Mouse (Mus musculus) spleen, postnatal 14 days (tissue): ENCODE measurements around the gene Topaz1.
A peak's percentile ranks its signal among the peaks of the same experiment; 100 is the strongest.
"Not testable (repeated sequence)": the region's sequence is repeated elsewhere in the genome, so short reads cannot be mapped to it uniquely, and the experiment has no call there.

Experiments used
- DNase-seq, 2 experiments: peaks; one replicate each; pipeline ENCODE4 v3.0.0; 2021 to 2022; ENCODE audit warnings: low spot score in 2 of 2

The Topaz1 gene

DNA sequence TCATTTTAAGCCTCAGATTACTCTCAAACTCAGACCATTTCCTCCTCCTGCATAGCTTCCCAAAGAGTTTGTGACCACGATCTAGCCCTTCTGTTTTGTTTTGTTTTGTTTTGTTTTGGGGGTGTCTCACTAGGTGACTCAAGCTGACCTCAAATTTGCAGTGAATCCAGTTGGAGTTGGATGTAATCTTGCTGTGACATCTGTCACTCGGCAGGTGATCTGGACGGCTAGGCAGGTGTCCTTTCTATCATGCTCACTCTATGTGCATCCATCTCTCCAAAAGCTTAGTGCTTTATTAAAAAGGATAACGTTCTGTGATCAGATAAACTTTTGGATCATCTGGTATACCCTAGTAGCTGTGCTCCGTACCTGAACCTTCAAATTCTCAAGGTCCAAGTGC is 65.2 kb downstream of the Topaz1 start:
- DNase-seq: no peak

GRCm38 (mm10) chr9:122814775-122815174 is 67.6 kb downstream of the Topaz1 start:
- no peak for DNase-seq

GRCm38 (mm10) chr9:122815239-122815851 is 68.2 kb downstream of the Topaz1 start:
- no peak for DNase-seq

- no peak for DNase-seq
Observed at GRCm38 (mm10) chr9:122823374-122824017, 76.3 kb downstream of the Topaz1 start.

- DNase-seq: no peak
Observed at GRCm38 (mm10) chr9:122826743-122827142, 79.6 kb downstream of the Topaz1 start.

DNA sequence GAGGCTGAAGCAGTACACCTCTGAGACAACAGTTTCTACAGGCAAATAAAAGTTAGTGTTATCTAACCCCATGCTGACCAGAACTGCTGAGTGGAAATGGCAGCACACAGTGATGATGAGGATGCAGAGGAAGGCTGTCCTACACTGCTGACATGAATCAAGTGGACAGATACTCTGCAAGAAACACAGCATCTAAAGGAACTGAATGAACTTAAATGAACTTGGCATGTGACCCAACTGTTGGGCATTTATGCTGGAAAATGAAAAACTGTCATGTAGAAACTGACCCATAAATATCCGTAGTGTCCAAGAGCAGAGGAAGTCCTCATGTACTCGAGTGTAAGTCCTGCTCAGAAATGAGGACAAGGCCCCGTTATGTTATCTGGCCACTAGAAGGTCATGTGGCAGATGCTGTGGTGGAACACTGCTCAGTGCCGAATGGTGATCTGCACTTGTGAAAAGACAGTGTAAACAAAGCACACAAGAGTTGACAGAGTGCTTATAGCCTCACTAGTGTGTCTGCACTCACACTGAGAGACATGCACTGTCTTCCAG is 82.8 kb downstream of the Topaz1 start:
- DNase-seq: no peak

DNA sequence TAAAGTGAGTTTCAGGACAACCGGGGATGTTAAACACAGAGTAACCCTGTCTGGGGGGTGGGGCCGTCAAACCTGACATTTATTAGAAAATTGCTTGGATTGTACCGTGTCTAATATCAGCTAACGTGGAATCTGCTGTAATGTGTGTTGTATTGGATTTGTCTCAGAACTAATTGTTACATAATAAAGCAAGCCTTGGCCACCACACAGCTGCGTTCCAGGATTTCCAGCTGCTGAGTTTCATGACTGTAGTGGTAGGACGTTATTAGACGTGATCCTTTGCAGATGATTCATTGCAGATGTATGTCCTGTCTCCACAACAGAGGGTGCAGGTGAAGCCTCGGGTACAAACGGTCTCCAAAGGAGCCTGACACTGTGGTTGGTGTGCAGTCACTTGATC is 89.0 kb downstream of the Topaz1 start:
- DNase-seq: no peak

GRCm38 (mm10) chr9:122836790-122837189 is 89.6 kb downstream of the Topaz1 start:
- DNase-seq: no peak

GRCm38 (mm10) chr9:122837216-122837615 is 90.1 kb downstream of the Topaz1 start:
- DNase-seq: no peak

- DNase-seq: peak in 1 of 2 experiments; percentile 5
Observed at GRCm38 (mm10) chr9:122837680-122838079, 90.5 kb downstream of the Topaz1 start.

- DNase-seq: no peak
Observed at GRCm38 (mm10) chr9:122843760-122844159, 96.6 kb downstream of the Topaz1 start, which contains the start of gene Gm35549. Gene Gm35549, minus strand, starts transcription at chr9:122844035.

DNA sequence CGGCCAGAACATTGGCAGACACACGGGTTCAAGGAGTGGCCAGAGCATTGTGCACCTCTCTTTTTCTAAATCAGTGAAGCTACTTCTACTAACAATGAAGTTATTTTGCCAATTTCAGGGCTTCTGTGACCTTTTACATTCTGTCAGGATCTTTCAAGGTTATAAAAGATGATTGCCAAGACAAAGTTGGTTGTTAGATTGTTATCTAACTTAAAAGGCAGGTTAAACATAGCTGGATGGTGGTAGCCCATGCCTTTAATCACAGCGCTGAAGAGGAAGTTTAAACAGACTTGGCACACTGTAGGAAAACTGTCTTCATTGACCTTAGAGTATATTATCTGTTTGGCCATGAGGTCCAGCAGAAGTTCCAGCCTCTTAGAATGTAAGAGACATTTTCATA is 98.5 kb downstream of the Topaz1 start:
- no peak for DNase-seq

DNA sequence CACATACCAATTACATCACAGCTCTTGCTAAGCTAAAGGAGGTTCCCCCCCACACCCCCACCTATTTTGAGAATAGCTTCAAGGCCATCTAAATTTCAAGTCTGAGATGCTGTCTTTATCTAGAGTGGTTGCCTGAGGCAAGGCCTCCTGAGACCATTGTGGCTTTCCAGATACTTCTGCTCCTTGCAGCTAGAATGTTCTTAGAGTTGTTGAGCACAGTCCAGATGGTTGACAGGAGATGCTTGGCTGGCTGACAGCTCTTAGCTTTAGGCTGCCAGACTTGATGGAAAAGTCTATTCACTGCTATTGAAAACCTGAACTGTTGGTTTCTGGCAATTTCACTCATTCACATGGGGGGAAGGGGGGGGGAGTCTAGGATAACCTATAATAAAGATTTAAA is 99.0 kb downstream of the Topaz1 start:
- no peak for DNase-seq

DNA sequence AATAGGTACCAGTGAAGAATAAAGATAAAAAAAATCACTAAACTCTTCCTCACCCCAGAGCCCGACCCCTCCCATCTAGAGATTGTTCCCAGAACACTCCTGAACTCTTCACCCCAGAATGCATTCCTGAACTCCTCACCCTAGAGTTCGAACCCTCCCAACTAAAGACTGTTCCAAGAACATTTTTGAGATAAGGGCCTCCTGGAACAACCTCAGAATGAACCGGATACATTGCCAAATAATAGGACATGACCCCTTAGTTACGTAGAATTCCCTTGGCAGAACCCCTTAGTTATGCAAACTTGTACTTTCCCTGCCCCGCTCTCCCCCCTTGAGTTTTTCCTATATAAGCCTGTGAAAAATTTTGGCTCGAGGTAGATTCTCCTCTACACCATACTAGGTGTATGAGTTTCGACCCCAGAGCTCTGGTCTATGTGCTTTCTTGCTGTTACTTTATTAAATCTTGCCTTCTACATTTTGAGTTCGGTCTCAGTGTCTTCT is 100.7 kb downstream of the Topaz1 start:
- DNase-seq: not testable (repeated sequence)
